9 mouse cellular contexts compared by ENCODE assay signal in the genomic region with DNA sequence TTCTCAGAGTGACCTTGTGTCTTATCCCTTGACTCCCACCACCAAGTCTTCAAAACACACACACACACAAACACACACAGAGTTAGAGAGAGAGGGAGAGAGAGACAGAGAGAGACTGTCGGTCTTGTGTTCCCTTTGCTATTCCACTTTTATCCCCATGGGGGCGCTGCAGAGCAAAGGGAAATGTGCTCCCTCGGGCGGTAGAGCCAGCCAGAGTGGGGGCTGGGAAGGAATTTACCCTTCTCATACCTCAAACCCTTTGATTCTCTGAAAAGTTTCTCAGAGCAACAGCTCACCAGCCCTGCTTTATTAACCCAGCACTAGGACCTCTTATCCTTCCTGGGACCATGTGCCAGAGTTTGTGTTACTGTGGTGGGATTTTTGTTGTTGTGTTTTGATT. TPM values are rescaled to one million over a fixed set of nuclear protein-coding genes. Genes with fewer than 3 reads are reported as not detected.
DNase-seq lines count a peak whose midpoint lies in the region; ATAC-seq and TF ChIP-seq lines count a peak whose summit lies in the region.
"Had no signal": no experiment of that assay in that cellular context is flagged by ENCODE, and none has a peak within 500 bp of the region (broad histone marks: within the 10 kb centered on the region; RNA-seq: fewer than 3 reads in every experiment).

No protein-coding gene starts in this region.

- H3K4me1 ChIP-seq in E14TG2a.4 (replicated peaks; ENCODE audit: low read depth, low read length) = peaks cover 31% of the 10 kb centered on the region
- 0 out of 2 replicates have a peak, but pooled peaks cover 2% of the 10 kb centered on the region for H3K4me1 ChIP-seq in embryonic facial prominence, embryonic 11.5 days (ENCODE audit: control insufficient read depth, insufficient read depth, low read length)
- peaks cover 7 to 24% of the 10 kb centered on the region in 2 experiments for H3K4me1 ChIP-seq in heart, embryonic 14.5 days (ENCODE audit: control insufficient read depth in 2 of 2, insufficient read depth in 2 of 2, low read length in 2 of 2)

- peak; percentile 98 for TF ChIP-seq CTCF in E14TG2a.4 (conservative IDR thresholded peaks at IDR 0.05; ENCODE audit: low read length)

- ATAC-seq in embryonic facial prominence, embryonic 11.5 days (replicated peaks; ENCODE audit: insufficient number of reproducible peaks, low FRiP score, low TSS enrichment, low read depth) = no peak
- ATAC-seq in heart, embryonic 14.5 days (ENCODE audit: insufficient number of reproducible peaks, insufficient read depth, low FRiP score, low read depth) = no peak
- peak; percentile 36; the same call in 1 of the 2 replicates for ATAC-seq in megakaryocyte, adult 5-6 weeks (ENCODE audit: poor library complexity, severe bottlenecking)
- no peak for ATAC-seq in erythroid progenitor cell, adult 5-6 weeks (replicated peaks; ENCODE audit: low FRiP score, poor library complexity, severe bottlenecking)

- H3K9me3 ChIP-seq in E14TG2a.4 (ENCODE audit: low read length) = no peaks in the 10 kb centered on the region
- no peaks in the 10 kb centered on the region for H3K9me3 ChIP-seq in embryonic facial prominence, embryonic 11.5 days (replicated peaks; ENCODE audit: control insufficient read depth, low read length)
- H3K9me3 ChIP-seq in heart, embryonic 14.5 days (ENCODE audit: control insufficient read depth, low read length) = no peaks in the 10 kb centered on the region

- DNase-seq in adrenal gland, postnatal 14 days = peak; percentile 96
- DNase-seq in embryonic facial prominence, embryonic 11.5 days (ENCODE audit: low spot score) = peak; percentile 89
- DNase-seq in layer of hippocampus, postnatal 25 days (ENCODE audit: extremely low spot score in 1 of 2, low spot score in 1 of 2) = peak; percentile 91 to 99
- DNase-seq in skeletal muscle tissue, adult 2 months (ENCODE audit: low read depth, low spot score) = peak; percentile 92

- H3K4me2 ChIP-seq in embryonic facial prominence, embryonic 11.5 days (ENCODE audit: low read depth, low read length) = no peak overlapping the region
- H3K4me2 ChIP-seq in heart, embryonic 14.5 days (ENCODE audit: low read length) = 0 out of 2 replicates have a peak overlapping the region, but pooled peaks have one; percentile 7

- WGBS in embryonic facial prominence, embryonic 11.5 days = 0% methylated on average over 4 of the region's 4 CpGs
- 3% methylated on average over 4 of the region's 4 CpGs for WGBS in heart, embryonic 14.5 days

- H3K9ac ChIP-seq in embryonic facial prominence, embryonic 11.5 days (replicated peaks; ENCODE audit: low read length) = no peak overlapping the region
- no peak overlapping the region for H3K9ac ChIP-seq in heart, embryonic 14.5 days (ENCODE audit: low read length)

- H3K36me3 ChIP-seq in E14TG2a.4 (ENCODE audit: insufficient read depth, low read length) = no peaks in the 10 kb centered on the region
- no peaks in the 10 kb centered on the region for H3K36me3 ChIP-seq in embryonic facial prominence, embryonic 11.5 days (replicated peaks; ENCODE audit: control insufficient read depth, insufficient read depth, low read depth, low read length)
- H3K36me3 ChIP-seq in heart, embryonic 14.5 days (ENCODE audit: control insufficient read depth, insufficient read depth, low read length) = no peaks in the 10 kb centered on the region

- no peak overlapping the region for H3K27ac ChIP-seq in embryonic facial prominence, embryonic 11.5 days (replicated peaks; ENCODE audit: low read depth, low read length)
- H3K27ac ChIP-seq in heart, embryonic 14.5 days (replicated peaks in 1 of 2; ENCODE audit: control insufficient read depth in 1 of 2, insufficient read depth in 1 of 2, low read depth in 2 of 2, low read length in 2 of 2) = no peak overlapping the region

- peaks cover 27% of the 10 kb centered on the region for H3K27me3 ChIP-seq in E14TG2a.4 (ENCODE audit: insufficient read depth, low read length)
- H3K27me3 ChIP-seq in embryonic facial prominence, embryonic 11.5 days (ENCODE audit: control insufficient read depth, insufficient read depth, low read length) = peaks cover 3% of the 10 kb centered on the region
- no peaks in the 10 kb centered on the region for H3K27me3 ChIP-seq in heart, embryonic 14.5 days (ENCODE audit: control insufficient read depth, insufficient read depth, low read length)

- H3K4me3 ChIP-seq in E14TG2a.4 (replicated peaks; ENCODE audit: low read length) = no peak overlapping the region
- no peak overlapping the region for H3K4me3 ChIP-seq in embryonic facial prominence, embryonic 11.5 days (ENCODE audit: low read depth, low read length)
- H3K4me3 ChIP-seq in heart, embryonic 14.5 days (ENCODE audit: control insufficient read depth in 1 of 2, insufficient read depth in 1 of 2, low read depth in 1 of 2, low read length in 2 of 2) = no peak overlapping the region

RNA-seq across cellular contexts. Expression of gene Bcl6, which starts 2.5 kb away (rescaled TPM):
- 48.4 and 72.0 TPM in 2 replicates for total RNA-seq in adrenal gland, postnatal 14 days (2021)
- 0.25 and 0.56 TPM in 2 replicates for polyA plus RNA-seq in embryonic facial prominence, embryonic 11.5 days (2014; fragmentation: Nextera tagmentation; extraction: Ambion mirVana)
- 0.27 and 0.49 TPM in 2 replicates for polyA plus RNA-seq in heart, embryonic 14.5 days (2014; fragmentation: Nextera tagmentation; extraction: Ambion mirVana)
- total RNA-seq in layer of hippocampus, postnatal 25 days (2021) = 10 to 100 TPM; 50.2 to 53.1 TPM
- total RNA-seq in megakaryocyte, adult 5-6 weeks (2015) = 31.7 and 35.0 TPM in 2 replicates
- total RNA-seq in megakaryocyte, adult 5-6 weeks (2017) = 22.1 and 23.4 TPM in 2 replicates
- 6.3 and 6.5 TPM in 2 replicates for total RNA-seq in erythroid progenitor cell, adult 5-6 weeks (2015; ENCODE audit: low replicate concordance)
- total RNA-seq in erythroid progenitor cell, adult 5-6 weeks (2017; ENCODE audit: low replicate concordance) = 2.1 and 2.2 TPM in 2 replicates

RNA-seq across cellular contexts. Expression of gene Gm37419, which starts 2.9 kb away (rescaled TPM):
- not detected in 2 replicates for total RNA-seq in adrenal gland, postnatal 14 days (2021)
- polyA plus RNA-seq in embryonic facial prominence, embryonic 11.5 days (2014; fragmentation: Nextera tagmentation; extraction: Ambion mirVana) = not detected in 2 replicates
- polyA plus RNA-seq in heart, embryonic 14.5 days (2014; fragmentation: Nextera tagmentation; extraction: Ambion mirVana) = not detected in 2 replicates
- total RNA-seq in layer of hippocampus, postnatal 25 days (2021) = not detected
- not detected in 2 replicates for total RNA-seq in megakaryocyte, adult 5-6 weeks (2015)
- total RNA-seq in megakaryocyte, adult 5-6 weeks (2017) = not detected in 2 replicates
- total RNA-seq in erythroid progenitor cell, adult 5-6 weeks (2015; ENCODE audit: low replicate concordance) = not detected in 2 replicates
- total RNA-seq in erythroid progenitor cell, adult 5-6 weeks (2017; ENCODE audit: low replicate concordance) = not detected in 2 replicates
- polyA plus RNA-seq: liver, embryonic 16.5 days had no signal

RNA-seq across cellular contexts. Expression of gene Rtp2, which starts 59.0 kb away (rescaled TPM):
- not detected in 2 replicates for total RNA-seq in adrenal gland, postnatal 14 days (2021)
- polyA plus RNA-seq in embryonic facial prominence, embryonic 11.5 days (2014; fragmentation: Nextera tagmentation; extraction: Ambion mirVana) = not detected in 2 replicates
- not detected in 2 replicates for polyA plus RNA-seq in heart, embryonic 14.5 days (2014; fragmentation: Nextera tagmentation; extraction: Ambion mirVana)
- total RNA-seq in layer of hippocampus, postnatal 25 days (2021) = under 1 TPM; 0.47 to 0.49 TPM
- not detected in 2 replicates for total RNA-seq in megakaryocyte, adult 5-6 weeks (2015)
- not detected in 2 replicates for total RNA-seq in megakaryocyte, adult 5-6 weeks (2017)
- not detected in 2 replicates for total RNA-seq in erythroid progenitor cell, adult 5-6 weeks (2015; ENCODE audit: low replicate concordance)
- total RNA-seq in erythroid progenitor cell, adult 5-6 weeks (2017; ENCODE audit: low replicate concordance) = not detected in 2 replicates
- polyA plus RNA-seq: liver, embryonic 16.5 days had no signal
